Mouse (Mus musculus) hindbrain, embryonic 16.5 days (tissue): ENCODE results near the gene Pdia3. TPM values are rescaled to one million over a fixed set of nuclear protein-coding genes. Genes with fewer than 3 reads are reported as not detected.
"Not testable (repeated sequence)": the region's sequence is repeated elsewhere in the genome, so short reads cannot be mapped to it uniquely, and the experiment has no call there.

ENCODE experiments used
- ATAC-seq: fragments of 200-750 bp; cut with Nextera tagmentation; 2 replicates; pipeline ENCODE4 v1.8.0; 2017; ENCODE audit warnings: moderate TSS enrichment, moderate library complexity
- H3K27ac ChIP-seq: fragments of 300-500 bp; sonication (generic); 2 replicates; pipeline ENCODE4 v1.5.1; 2014; ENCODE audit warnings: low read depth, mild to moderate bottlenecking, control low read depth, low read length, moderate library complexity
- H3K27me3 ChIP-seq: fragments of 300-500 bp; sonication (generic); replicated peaks from 2 replicates; pipeline ENCODE4 v1.6.1; 2014; ENCODE audit warnings: low read length; ENCODE audit not compliant: control insufficient read depth, insufficient read depth
- H3K36me3 ChIP-seq: fragments of 300-500 bp; sonication (generic); 2 replicates; pipeline ENCODE4 v1.6.1; 2014; ENCODE audit warnings: mild to moderate bottlenecking, low read length, moderate library complexity, mixed read lengths; ENCODE audit not compliant: control insufficient read depth, insufficient read depth
- H3K4me1 ChIP-seq: fragments of 300-500 bp; sonication (generic); 2 replicates; pipeline ENCODE4 v1.6.1; 2014; ENCODE audit warnings: low read depth, low read length; ENCODE audit not compliant: control insufficient read depth, insufficient read depth
- H3K4me2 ChIP-seq: fragments of 300-500 bp; sonication (generic); 2 replicates; pipeline ENCODE4 v1.6.1; 2014; ENCODE audit warnings: mild to moderate bottlenecking, low read length, control low read depth, moderate library complexity
- H3K4me3 ChIP-seq: fragments of 300-500 bp; sonication (generic); 2 replicates; pipeline ENCODE4 v1.5.1; 2014; ENCODE audit warnings: mild to moderate bottlenecking, low read length, control low read depth, moderate library complexity
- H3K9ac ChIP-seq: fragments of 300-500 bp; sonication (generic); 2 replicates; pipeline ENCODE4 v1.6.1; 2014; ENCODE audit warnings: low read depth, mild to moderate bottlenecking, control low read depth, low read length, moderate library complexity
- H3K9me3 ChIP-seq: fragments of 300-500 bp; sonication (generic); 2 replicates; pipeline ENCODE4 v1.6.1; 2014; ENCODE audit warnings: mild to moderate bottlenecking, low read length, moderate library complexity; ENCODE audit not compliant: control insufficient read depth
- WGBS: fragments of 180-500 bp; shearing (Covaris S2); extraction: QIAGEN DNeasy Blood & Tissue Kit; methylation state at CpG from one replicate; pipeline ENCODE4 v1.1.7; 2014; 5-methylcytosine and 5-hydroxymethylcytosine counted together
- microRNA-seq: library from miRNA; unstranded; fragments of <30 nt; microRNA quantifications from one replicate; pipeline ENCODE4, GENCODE M21; 2017
- polyA plus RNA-seq: library from polyadenylated mRNA; unstranded; fragments of >200 nt; fragmentation: Nextera tagmentation; extraction: Ambion mirVana; gene quantifications from 2 replicates; pipeline ENCODE4 v1.2.1, GENCODE M21; 2015

Gene Pdia3
- polyA plus RNA-seq, 1 experiment from 2014 or later = 379 TPM

DNA sequence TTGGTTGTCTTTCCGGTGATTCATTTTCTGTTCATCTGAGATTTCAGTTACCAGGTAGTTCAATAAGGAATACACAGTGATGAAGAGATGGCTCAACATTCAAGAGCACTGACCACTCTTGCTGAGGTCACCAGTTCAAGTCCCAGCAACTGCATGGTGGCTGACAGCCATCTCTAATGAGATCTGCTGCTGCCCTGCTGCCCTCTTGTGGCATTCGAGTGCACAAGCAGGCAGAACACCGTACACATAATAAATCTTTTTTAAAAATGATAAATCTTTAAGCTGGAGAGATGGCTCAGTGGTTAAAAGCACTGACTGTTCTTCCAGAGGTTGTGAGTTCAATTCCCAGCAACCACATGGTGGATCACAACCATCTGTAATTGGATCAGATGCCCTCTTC lies 66.9 kb downstream of the Pdia3 start:
- Histone ChIP-seq H3K4me3 (no peak overlapping the region), H3K9ac (no peak overlapping the region), H3K4me2 (no peak overlapping the region), H3K36me3 (no peaks in the 10 kb centered on the region), H3K27me3 (no peaks in the 10 kb centered on the region), H3K9me3 (no peaks in the 10 kb centered on the region), H3K4me1 (no peaks in the 10 kb centered on the region), H3K27ac (no peak overlapping the region)
- no peak for ATAC-seq
- WGBS = 55% methylated on average over 3 of the region's 3 CpGs

DNA sequence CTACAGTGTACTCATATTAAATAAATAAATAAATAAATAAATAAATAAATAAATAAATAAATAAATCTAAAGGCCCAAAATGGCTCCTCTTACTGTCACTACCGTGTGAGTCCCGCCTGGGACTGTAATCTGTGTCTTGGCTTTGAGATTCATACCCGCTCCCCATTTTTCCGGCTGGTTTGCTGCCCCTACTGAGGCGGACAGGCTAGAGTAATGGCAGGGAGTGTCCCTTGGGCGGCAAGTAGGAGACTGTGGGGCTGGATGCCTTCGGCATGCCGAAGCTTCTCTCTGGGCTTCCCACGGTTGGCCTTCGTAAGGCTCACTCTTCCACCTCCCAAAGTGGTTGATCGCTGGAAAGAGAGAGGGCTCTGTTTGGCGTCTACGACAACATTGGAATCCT lies 67.3 kb downstream of the Pdia3 start:
- ATAC-seq, H3K9me3 ChIP-seq, H3K36me3 ChIP-seq, H3K4me2 ChIP-seq, H3K4me3 ChIP-seq, H3K9ac ChIP-seq, H3K27me3 ChIP-seq, H3K4me1 ChIP-seq, H3K27ac ChIP-seq: not testable (repeated sequence)
- WGBS = 90% methylated on average over 13 of the region's 13 CpGs

DNA sequence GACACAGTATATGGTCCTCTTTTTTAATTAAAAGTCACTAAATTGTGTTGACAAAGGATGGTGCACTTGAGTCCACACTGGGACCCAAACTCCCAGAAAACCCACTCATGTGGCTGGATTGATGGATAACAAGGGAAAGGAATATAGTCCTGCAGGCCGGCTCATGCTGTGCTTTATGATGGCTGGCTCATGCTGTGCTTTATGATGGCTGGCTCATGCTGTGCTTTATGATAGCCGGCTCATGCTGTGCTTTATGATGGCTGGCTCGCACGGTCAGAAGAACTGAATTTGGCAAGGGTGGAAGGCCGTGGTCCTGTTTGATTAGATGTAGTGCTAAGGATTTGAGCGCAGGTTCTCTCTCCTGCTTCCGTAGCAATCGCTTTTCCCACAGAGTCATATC lies 70.0 kb downstream of the Pdia3 start:
- no peaks in the 10 kb centered on the region for H3K27me3 ChIP-seq
- no peaks in the 10 kb centered on the region for H3K36me3 ChIP-seq
- H3K27ac ChIP-seq = no peak overlapping the region
- H3K9me3 ChIP-seq = no peaks in the 10 kb centered on the region
- no peak overlapping the region for H3K9ac ChIP-seq
- no peak overlapping the region for H3K4me3 ChIP-seq
- WGBS = 23% methylated on average over 8 of the region's 8 CpGs
- no peak overlapping the region for H3K4me2 ChIP-seq
- 0 out of 2 replicates have a peak, but pooled peaks have one; percentile 27 for ATAC-seq
- H3K4me1 ChIP-seq = no peaks in the 10 kb centered on the region

DNA sequence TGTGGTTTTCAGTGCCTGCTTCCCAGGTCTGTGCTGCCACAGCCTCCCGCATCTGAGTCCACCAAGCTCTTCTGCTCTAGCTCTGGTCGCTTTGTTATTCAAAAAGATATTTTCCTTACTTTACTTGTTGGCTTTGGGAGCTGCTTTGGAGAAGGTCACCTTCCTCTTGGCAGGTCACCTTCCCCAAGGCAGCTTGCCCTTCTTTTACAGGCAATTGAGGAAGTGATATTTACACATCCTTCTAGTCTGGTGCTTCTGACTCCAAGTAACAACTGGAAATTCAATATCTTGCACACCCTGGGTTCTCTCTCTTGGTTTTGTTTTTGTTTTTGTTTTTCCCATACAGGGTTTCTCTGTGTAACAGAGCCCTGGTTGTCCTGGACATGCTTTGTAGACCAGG lies 70.8 kb downstream of the Pdia3 start:
- H3K4me2 ChIP-seq, H3K9me3 ChIP-seq, H3K27me3 ChIP-seq, H3K4me3 ChIP-seq, H3K27ac ChIP-seq, H3K36me3 ChIP-seq, ATAC-seq, H3K9ac ChIP-seq, H3K4me1 ChIP-seq: not testable (repeated sequence)
- 90% methylated on average over 1 of the region's 2 CpGs for WGBS

Small RNA genes within 50 kb of the gene (microRNA-seq; reads per million reads assigned to microRNA genes)
- gene Gm22953 = not detected

Other genes with a start within 250 kb of the Pdia3 start
- 38.3 and 45.0 TPM in 2 replicates for gene Tubgcp4, start 243.1 kb upstream of the Pdia3 start, polyA plus RNA-seq
- gene Zscan29, start 242.7 kb upstream of the Pdia3 start, polyA plus RNA-seq = 6.9 and 7.0 TPM in 2 replicates
- 134 and 146 TPM in 2 replicates for gene Trp53bp1, start 142.4 kb upstream of the Pdia3 start, polyA plus RNA-seq
- gene Map1a, start 124.2 kb upstream of the Pdia3 start, polyA plus RNA-seq = 29.6 and 46.5 TPM in 2 replicates
- 22.6 and 23.2 TPM in 2 replicates for gene Ppip5k1, start 58.4 kb upstream of the Pdia3 start, polyA plus RNA-seq
- 137 and 165 TPM in 2 replicates for gene Ckmt1, start 56.1 kb upstream of the Pdia3 start, polyA plus RNA-seq
- gene Strc, start 26.6 kb upstream of the Pdia3 start, polyA plus RNA-seq = 0.03 and 0.04 TPM in 2 replicates
- gene Catsper2, start within 50 bp of the Pdia3 start, polyA plus RNA-seq = 3.5 and 3.6 TPM in 2 replicates
- 2.4 and 3.0 TPM in 2 replicates for gene Ell3, start 30.5 kb downstream of the Pdia3 start, polyA plus RNA-seq
- gene Serf2, start 35.4 kb downstream of the Pdia3 start, polyA plus RNA-seq = 254 and 262 TPM in 2 replicates
- 99.2 and 122 TPM in 2 replicates for gene Hypk, start 39.5 kb downstream of the Pdia3 start, polyA plus RNA-seq
- 0.95 and 1.2 TPM in 2 replicates for gene Serinc4, start 43.0 kb downstream of the Pdia3 start, polyA plus RNA-seq
- gene Mfap1b, start 60.3 kb downstream of the Pdia3 start, polyA plus RNA-seq = 68.2 and 71.2 TPM in 2 replicates
- 28.4 and 28.6 TPM in 2 replicates for gene Mfap1a, start 92.9 kb downstream of the Pdia3 start, polyA plus RNA-seq
- 3.2 TPM in 2 replicates for gene Wdr76, start 92.9 kb downstream of the Pdia3 start, polyA plus RNA-seq